Comparison of ENCODE assay signal across 17 mouse cellular contexts in genomic region chr17:5108546-5109142, GRCm38 (mm10).
DNase-seq lines count a peak whose midpoint lies in the region; ATAC-seq and TF ChIP-seq lines count a peak whose summit lies in the region.
"Had no signal": no experiment of that assay in that cellular context is flagged by ENCODE, and none has a peak within 500 bp of the region (broad histone marks: within the 10 kb centered on the region; RNA-seq: fewer than 3 reads in every experiment).

No protein-coding gene starts in this region.

- no peak for TF ChIP-seq POLR2A in liver, adult 2 months (IDR thresholded peaks at IDR 0.05; ENCODE audit: extremely low read depth, insufficient read depth, low read length)
- TF ChIP-seq POLR2A in myocyte (IDR thresholded peaks at IDR 0.05; ENCODE audit: insufficient read length, low read depth): no peak
- no peak for TF ChIP-seq POLR2A in thymus, adult 2 months (IDR thresholded peaks at IDR 0.05; ENCODE audit: control insufficient read depth, extremely low read depth, insufficient read depth, low read length, poor library complexity)

- peak; percentile 83 for DNase-seq in liver, adult 2 months (ENCODE audit: extremely low read depth, low read depth, low spot score)
- DNase-seq in liver, embryonic 11.5 days (ENCODE audit: low spot score): no peak
- no peak for DNase-seq in stomach, postnatal 0 days (ENCODE audit: low spot score)
- no peak for DNase-seq in urinary bladder, postnatal 25 days (ENCODE audit: low spot score)
- DNase-seq in thymus, adult 2 months: no peak
- DNase-seq: adrenal gland, postnatal 25 days; cerebellum, postnatal 10 days; forebrain, postnatal 0 days; kidney, adult 11 months; left cerebral cortex, postnatal 4 days had no signal

- no peak overlapping the region for H3K4me3 ChIP-seq in liver, adult 2 months (ENCODE audit: insufficient read depth, low read depth, low read length)
- no peak overlapping the region for H3K4me3 ChIP-seq in liver, embryonic 11.5 days (ENCODE audit: low read depth, low read length)
- no peak overlapping the region for H3K4me3 ChIP-seq in stomach, embryonic 16.5 days (replicated peaks; ENCODE audit: low read length)
- no peak overlapping the region for H3K4me3 ChIP-seq in stomach, postnatal 0 days (ENCODE audit: low read depth, low read length)
- no peak overlapping the region for H3K4me3 ChIP-seq in myocyte
- no peak overlapping the region for H3K4me3 ChIP-seq in thymus, adult 2 months (ENCODE audit: control insufficient read depth, insufficient read depth, low read length)
- H3K4me3 ChIP-seq: embryonic facial prominence, embryonic 12.5 days; limb, embryonic 15.5 days had no signal

- H3K36me3 ChIP-seq in liver, adult 2 months (ENCODE audit: control insufficient read depth, insufficient read depth, low read length): no peaks in the 10 kb centered on the region
- no peaks in the 10 kb centered on the region for H3K36me3 ChIP-seq in liver, embryonic 11.5 days (ENCODE audit: control insufficient read depth, insufficient read depth, low read length)
- H3K36me3 ChIP-seq in stomach, embryonic 16.5 days (ENCODE audit: control insufficient read depth, insufficient read depth, low read length): no peaks in the 10 kb centered on the region
- H3K36me3 ChIP-seq in stomach, postnatal 0 days (ENCODE audit: control insufficient read depth, insufficient read depth, low read length): no peaks in the 10 kb centered on the region
- no peaks in the 10 kb centered on the region for H3K36me3 ChIP-seq in myocyte (ENCODE audit: control insufficient read depth, insufficient read depth)
- no peaks in the 10 kb centered on the region for H3K36me3 ChIP-seq in thymus, adult 2 months (ENCODE audit: control insufficient read depth, insufficient read depth, low read length)
- H3K36me3 ChIP-seq: limb, embryonic 15.5 days had no signal

- no peak for TF ChIP-seq EP300 in stomach, postnatal 0 days (optimal IDR thresholded peaks at IDR 0.05)

- H3K4me2 ChIP-seq in liver, embryonic 11.5 days: no peak overlapping the region
- no peak overlapping the region for H3K4me2 ChIP-seq in stomach, embryonic 16.5 days (ENCODE audit: low read depth, low read length)
- H3K4me2 ChIP-seq in stomach, postnatal 0 days (replicated peaks; ENCODE audit: low read depth): no peak overlapping the region
- peak overlapping the region; percentile 21 for H3K4me2 ChIP-seq in myocyte (ENCODE audit: low read depth)
- H3K4me2 ChIP-seq: embryonic facial prominence, embryonic 12.5 days; heart, embryonic 11.5 days; limb, embryonic 15.5 days; midbrain, embryonic 11.5 days had no signal

- no peak overlapping the region for H3ac ChIP-seq in myocyte (ENCODE audit: control insufficient read depth, insufficient read length)

- H3K27ac ChIP-seq in liver, adult 2 months (replicated peaks; ENCODE audit: insufficient read depth, low read depth, low read length): peak overlapping the region; percentile 22
- no peak overlapping the region for H3K27ac ChIP-seq in liver, embryonic 11.5 days (ENCODE audit: low read depth, low read length)
- H3K27ac ChIP-seq in stomach, embryonic 16.5 days (ENCODE audit: low read length): peak overlapping the region; percentile 1; the same call in 1 of the 2 replicates
- H3K27ac ChIP-seq in stomach, postnatal 0 days (replicated peaks): no peak overlapping the region
- no peak overlapping the region for H3K27ac ChIP-seq in thymus, adult 2 months (ENCODE audit: control insufficient read depth, insufficient read depth, low read length)
- H3K27ac ChIP-seq: embryonic facial prominence, embryonic 12.5 days; limb, embryonic 15.5 days had no signal

- TF ChIP-seq CTCF in liver, adult 2 months (IDR thresholded peaks at IDR 0.05; ENCODE audit: low read depth, low read length): no peak
- TF ChIP-seq CTCF in stomach, postnatal 0 days (IDR thresholded peaks at IDR 0.05; ENCODE audit: low read depth): no peak
- no peak for TF ChIP-seq CTCF in thymus, adult 2 months (IDR thresholded peaks at IDR 0.05; ENCODE audit: borderline replicate concordance, control insufficient read depth, extremely low read depth, insufficient read depth, low read length, poor library complexity)

- no peaks in the 10 kb centered on the region for H3K27me3 ChIP-seq in liver, adult 2 months (ENCODE audit: control insufficient read depth, insufficient read depth, low read length)
- no peaks in the 10 kb centered on the region for H3K27me3 ChIP-seq in liver, embryonic 11.5 days (replicated peaks; ENCODE audit: control insufficient read depth, insufficient read depth, low read length)
- no peaks in the 10 kb centered on the region for H3K27me3 ChIP-seq in stomach, embryonic 16.5 days (ENCODE audit: control insufficient read depth, insufficient read depth, low read length)
- no peaks in the 10 kb centered on the region for H3K27me3 ChIP-seq in stomach, postnatal 0 days (ENCODE audit: control insufficient read depth, insufficient read depth, low read length)
- no peaks in the 10 kb centered on the region for H3K27me3 ChIP-seq in myocyte (ENCODE audit: control insufficient read depth, insufficient read depth, insufficient read length)
- H3K27me3 ChIP-seq in thymus, adult 2 months (ENCODE audit: control insufficient read depth, insufficient read depth, low read length): no peaks in the 10 kb centered on the region
- H3K27me3 ChIP-seq: embryonic facial prominence, embryonic 12.5 days; limb, embryonic 15.5 days had no signal

- 10% methylated on average over 2 of the region's 2 CpGs for WGBS in liver, adult 2 months
- 62% methylated on average over 2 of the region's 2 CpGs for WGBS in liver, embryonic 11.5 days
- 63% methylated on average over 2 of the region's 2 CpGs for WGBS in stomach, embryonic 16.5 days
- 39% methylated on average over 2 of the region's 2 CpGs for WGBS in stomach, postnatal 0 days
- WGBS in thymus, adult 2 months: 84% methylated on average over 2 of the region's 2 CpGs

- no peaks in the 10 kb centered on the region for H3K9me3 ChIP-seq in liver, embryonic 11.5 days (ENCODE audit: control insufficient read depth, low read length)
- H3K9me3 ChIP-seq in stomach, embryonic 16.5 days (replicated peaks; ENCODE audit: control insufficient read depth, low read length): no peaks in the 10 kb centered on the region
- no peaks in the 10 kb centered on the region for H3K9me3 ChIP-seq in stomach, postnatal 0 days (ENCODE audit: control insufficient read depth, low read length)
- H3K9me3 ChIP-seq: embryonic facial prominence, embryonic 12.5 days; limb, embryonic 15.5 days had no signal

- peaks cover 47% of the 10 kb centered on the region for H3K79me2 ChIP-seq in liver, adult 2 months (ENCODE audit: control insufficient read depth, insufficient read depth, low read length)
- H3K79me2 ChIP-seq in myocyte (ENCODE audit: control insufficient read depth, insufficient read depth): peaks cover 48% of the 10 kb centered on the region

- no peak for ATAC-seq in liver, embryonic 11.5 days (replicated peaks; ENCODE audit: low FRiP score)
- ATAC-seq in stomach, embryonic 16.5 days (ENCODE audit: insufficient read depth, low FRiP score): no peak
- ATAC-seq in stomach, postnatal 0 days (ENCODE audit: low FRiP score, low TSS enrichment): no peak
- ATAC-seq in granulocyte monocyte progenitor cell, adult 5-6 weeks (replicated peaks; ENCODE audit: poor library complexity, severe bottlenecking): 0 out of 2 replicates have a peak, but pooled peaks have one; percentile 9
- ATAC-seq: forebrain, postnatal 0 days had no signal

- no peak overlapping the region for H3K9ac ChIP-seq in liver, adult 2 months (ENCODE audit: low read depth, low read length)
- H3K9ac ChIP-seq in liver, embryonic 11.5 days (ENCODE audit: low read depth, low read length): no peak overlapping the region
- no peak overlapping the region for H3K9ac ChIP-seq in stomach, embryonic 16.5 days (ENCODE audit: low read length)
- H3K9ac ChIP-seq in stomach, postnatal 0 days (ENCODE audit: low read length): no peak overlapping the region
- H3K9ac ChIP-seq: embryonic facial prominence, embryonic 12.5 days; forebrain, postnatal 0 days; limb, embryonic 15.5 days had no signal

- peaks cover 39% of the 10 kb centered on the region for H3K4me1 ChIP-seq in liver, adult 2 months (ENCODE audit: control insufficient read depth, insufficient read depth, low read length)
- peaks cover 59% of the 10 kb centered on the region for H3K4me1 ChIP-seq in liver, embryonic 11.5 days (replicated peaks; ENCODE audit: control insufficient read depth, insufficient read depth, low read length)
- H3K4me1 ChIP-seq in stomach, embryonic 16.5 days (ENCODE audit: control insufficient read depth, insufficient read depth, low read length): peaks cover 42% of the 10 kb centered on the region
- H3K4me1 ChIP-seq in stomach, postnatal 0 days (replicated peaks; ENCODE audit: control insufficient read depth, insufficient read depth): peaks cover 22% of the 10 kb centered on the region
- peaks cover 36% of the 10 kb centered on the region for H3K4me1 ChIP-seq in thymus, adult 2 months (replicated peaks; ENCODE audit: control insufficient read depth, insufficient read depth, low read length)

TF ChIP-seq in myocyte, 11 proteins besides CTCF, POLR2A, EP300 and RAD21:
- TF ChIP-seq MYOG (IDR thresholded peaks at IDR 0.05; ENCODE audit: control insufficient read depth in 1 of 3, insufficient read depth in 1 of 3, insufficient read length in 2 of 3, low read depth in 2 of 3) (no peak), CEBPB (IDR thresholded peaks at IDR 0.05; ENCODE audit: insufficient read depth, poor library complexity, severe bottlenecking) (no peak), TCF3 (IDR thresholded peaks at IDR 0.05; ENCODE audit: insufficient read length, low read depth) (no peak), USF1 (IDR thresholded peaks at IDR 0.05; ENCODE audit: low read depth) (no peak), SRF (IDR thresholded peaks at IDR 0.05; ENCODE audit: control insufficient read depth, insufficient read length, low read depth) (no peak), E2F4 (IDR thresholded peaks at IDR 0.05; ENCODE audit: insufficient read depth) (no peak), MAX (IDR thresholded peaks at IDR 0.05; ENCODE audit: low read depth) (no peak), TCF12 (IDR thresholded peaks at IDR 0.05; ENCODE audit: insufficient read depth, poor library complexity, severe bottlenecking) (no peak), MYOD1 (IDR thresholded peaks at IDR 0.05; ENCODE audit: control insufficient read depth in 1 of 3, insufficient read length in 2 of 3, low read depth in 2 of 3) (no peak)

Comparison
In these comparisons a context has a peak if more than half of its experiments do, and no peak if none do; other contexts are left out.
1. H3K27ac ChIP-seq: peak in liver, adult 2 months (single experiment) and stomach, embryonic 16.5 days (single experiment); none in liver, embryonic 11.5 days (single experiment), stomach, postnatal 0 days (single experiment) and thymus, adult 2 months (single experiment).